Mouse (Mus musculus): Measurements from ENCODE around the gene Ube2g1.

Ube2g1 gene

GRCm38 (mm10) chr11:72664641-72665040 is 57.6 kb downstream of the Ube2g1 start:
- no peak for TF ChIP-seq GATA4 (IDR thresholded peaks at IDR 0.05; ENCODE audit: insufficient replicate concordance, low read length)

- TF ChIP-seq GATA4 (IDR thresholded peaks at IDR 0.05; ENCODE audit: insufficient replicate concordance, low read length) = no peak
These were observed 63.6 kb downstream of the Ube2g1 start for GRCm38 (mm10) chr11:72670634-72671033.

- TF ChIP-seq GATA4 (IDR thresholded peaks at IDR 0.05; ENCODE audit: insufficient replicate concordance, low read length) = no peak
These were observed 64.4 kb downstream of the Ube2g1 start for GRCm38 (mm10) chr11:72671294-72671988.

GRCm38 (mm10) chr11:72672438-72672837 is 65.4 kb downstream of the Ube2g1 start:
- TF ChIP-seq GATA4 (IDR thresholded peaks at IDR 0.05; ENCODE audit: insufficient replicate concordance, low read length) = no peak

- no peak for TF ChIP-seq GATA4 (IDR thresholded peaks at IDR 0.05; ENCODE audit: insufficient replicate concordance, low read length)
These were observed 68.2 kb downstream of the Ube2g1 start for GRCm38 (mm10) chr11:72675280-72675679.

GRCm38 (mm10) chr11:72680726-72681125 is 73.6 kb downstream of the Ube2g1 start:
- TF ChIP-seq GATA4 (IDR thresholded peaks at IDR 0.05; ENCODE audit: insufficient replicate concordance, low read length) = no peak

- no peak for TF ChIP-seq GATA4 (IDR thresholded peaks at IDR 0.05; ENCODE audit: insufficient replicate concordance, low read length)
These were observed 76.3 kb downstream of the Ube2g1 start for GRCm38 (mm10) chr11:72683402-72683801.

GRCm38 (mm10) chr11:72686697-72687096 is 79.6 kb downstream of the Ube2g1 start:
- TF ChIP-seq GATA4 (IDR thresholded peaks at IDR 0.05; ENCODE audit: insufficient replicate concordance, low read length) = no peak

- TF ChIP-seq GATA4 (IDR thresholded peaks at IDR 0.05; ENCODE audit: insufficient replicate concordance, low read length) = no peak
These were observed 81.2 kb downstream of the Ube2g1 start for GRCm38 (mm10) chr11:72688242-72688641.

GRCm38 (mm10) chr11:72689115-72689514 is 82.0 kb downstream of the Ube2g1 start:
- no peak for TF ChIP-seq GATA4 (IDR thresholded peaks at IDR 0.05; ENCODE audit: insufficient replicate concordance, low read length)

- no peak for TF ChIP-seq GATA4 (IDR thresholded peaks at IDR 0.05; ENCODE audit: insufficient replicate concordance, low read length)
These were observed 82.7 kb downstream of the Ube2g1 start, which contains the start of gene Ankfy1 for GRCm38 (mm10) chr11:72689551-72690510. Gene Ankfy1 (plus strand): TSS chr11:72690006.

- TF ChIP-seq GATA4 (IDR thresholded peaks at IDR 0.05; ENCODE audit: insufficient replicate concordance, low read length) = no peak
These were observed 85.3 kb downstream of the Ube2g1 start for GRCm38 (mm10) chr11:72692353-72692752.

- TF ChIP-seq GATA4 (IDR thresholded peaks at IDR 0.05; ENCODE audit: insufficient replicate concordance, low read length) = no peak
These were observed 87.9 kb downstream of the Ube2g1 start for GRCm38 (mm10) chr11:72695025-72695424.

- no peak for TF ChIP-seq GATA4 (IDR thresholded peaks at IDR 0.05; ENCODE audit: insufficient replicate concordance, low read length)
These were observed 89.4 kb downstream of the Ube2g1 start for GRCm38 (mm10) chr11:72696368-72696971.

- no peak for TF ChIP-seq GATA4 (IDR thresholded peaks at IDR 0.05; ENCODE audit: insufficient replicate concordance, low read length)
These were observed 90.2 kb downstream of the Ube2g1 start for GRCm38 (mm10) chr11:72697323-72697722.

All from liver, adult (tissue).